Mouse (Mus musculus): ENCODE measurements around the gene Gm21885. TPM values are rescaled to one million over a fixed set of nuclear protein-coding genes. Genes with fewer than 3 reads are reported as not detected.
A peak's percentile ranks its signal among the peaks of the same experiment; 100 is the strongest.

The Gm21885 gene
- 0.60 TPM in 1 of 2 replicates, not detected in the other for polyA plus RNA-seq (2015; fragmentation: Nextera tagmentation; extraction: Ambion mirVana)

GRCm38 (mm10) chr11:94281199-94282181 lies at the start of gene Gm21885:
Gene Gm21885 (plus strand): TSS chr11:94281873.
- peaks cover 5% of the 10 kb centered on the region; the same call in 1 of the 2 replicates for H3K4me1 ChIP-seq
- no peak within 1 kb of the TSS for H3K27ac ChIP-seq (replicated peaks)
- H3K9ac ChIP-seq, result no peak within 1 kb of the TSS
- no peak for ATAC-seq (ENCODE audit: insufficient number of reproducible peaks, low FRiP score, low TSS enrichment, low read depth)
- H3K4me2 ChIP-seq (replicated peaks), result no peak within 1 kb of the TSS
- no peaks in the 10 kb centered on the region for H3K9me3 ChIP-seq (replicated peaks)
- no peak within 1 kb of the TSS for H3K4me3 ChIP-seq (replicated peaks)
- 77% methylated on average over 11 of the region's 11 CpGs for whole genome bisulfite sequencing
- no peaks in the 10 kb centered on the region for H3K27me3 ChIP-seq
- peaks cover 21% of the 10 kb centered on the region for H3K36me3 ChIP-seq

DNA sequence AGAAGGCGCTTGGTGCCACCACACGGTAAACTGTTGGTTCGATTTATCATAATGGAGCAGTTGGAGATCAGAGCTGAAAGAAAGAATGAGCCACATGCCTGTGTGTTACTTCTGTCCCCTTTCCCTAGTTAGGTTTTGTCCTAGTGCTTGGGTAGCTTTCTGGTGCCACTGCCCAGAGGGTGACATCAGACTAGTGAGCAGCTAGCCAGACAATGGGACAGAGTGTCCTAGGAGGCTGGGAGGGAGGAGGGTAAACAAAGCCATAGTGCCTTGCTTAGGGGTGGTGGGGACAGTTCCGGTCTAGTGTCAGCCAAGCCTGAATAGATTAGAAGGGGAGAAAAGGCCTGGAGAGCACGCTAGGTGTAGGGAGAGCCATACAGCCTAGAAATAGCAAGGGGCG lies 48.3 kb upstream of the Gm21885 start:
- H3K27ac ChIP-seq (replicated peaks), result no peak overlapping the region
- H3K4me1 ChIP-seq, result peaks cover 13% of the 10 kb centered on the region
- no peak overlapping the region for H3K4me2 ChIP-seq (replicated peaks)
- H3K4me3 ChIP-seq (replicated peaks), result no peak overlapping the region
- H3K9me3 ChIP-seq (replicated peaks), result no peaks in the 10 kb centered on the region
- no peaks in the 10 kb centered on the region for H3K36me3 ChIP-seq
- no peak for ATAC-seq (ENCODE audit: insufficient number of reproducible peaks, low FRiP score, low TSS enrichment, low read depth)
- WGBS, result 77% methylated on average over 6 of the region's 6 CpGs
- H3K27me3 ChIP-seq, result no peaks in the 10 kb centered on the region
- H3K9ac ChIP-seq, result no peak overlapping the region

DNA sequence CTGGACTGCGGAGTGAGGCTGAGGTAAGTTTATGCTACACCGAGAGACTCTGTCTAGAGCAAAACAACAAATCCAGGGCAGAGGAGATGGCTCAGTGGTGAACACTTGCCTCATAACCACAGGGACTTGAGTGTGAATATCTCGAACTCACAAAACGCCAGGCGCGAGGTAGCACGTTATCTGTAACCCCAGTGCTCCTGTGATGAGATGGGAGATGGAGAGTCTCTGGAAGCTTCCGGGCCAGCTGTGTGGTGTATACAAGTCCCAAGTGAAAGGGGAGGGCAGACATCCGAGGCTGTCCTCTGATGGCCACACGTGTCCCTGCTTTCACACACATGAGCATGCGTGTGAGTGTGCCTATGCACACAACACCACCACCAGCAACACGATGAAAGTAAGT lies 47.3 kb upstream of the Gm21885 start:
- ATAC-seq (ENCODE audit: insufficient number of reproducible peaks, low FRiP score, low TSS enrichment, low read depth), result no peak
- Histone ChIP-seq H3K36me3 (no peaks in the 10 kb centered on the region), H3K9me3 (replicated peaks) (no peaks in the 10 kb centered on the region), H3K4me3 (replicated peaks) (no peak overlapping the region), H3K9ac (no peak overlapping the region), H3K4me2 (replicated peaks) (no peak overlapping the region), H3K27ac (replicated peaks) (no peak overlapping the region), H3K4me1 (peaks cover 11% of the 10 kb centered on the region), H3K27me3 (no peaks in the 10 kb centered on the region)
- WGBS, result 87% methylated on average over 12 of the region's 12 CpGs

DNA sequence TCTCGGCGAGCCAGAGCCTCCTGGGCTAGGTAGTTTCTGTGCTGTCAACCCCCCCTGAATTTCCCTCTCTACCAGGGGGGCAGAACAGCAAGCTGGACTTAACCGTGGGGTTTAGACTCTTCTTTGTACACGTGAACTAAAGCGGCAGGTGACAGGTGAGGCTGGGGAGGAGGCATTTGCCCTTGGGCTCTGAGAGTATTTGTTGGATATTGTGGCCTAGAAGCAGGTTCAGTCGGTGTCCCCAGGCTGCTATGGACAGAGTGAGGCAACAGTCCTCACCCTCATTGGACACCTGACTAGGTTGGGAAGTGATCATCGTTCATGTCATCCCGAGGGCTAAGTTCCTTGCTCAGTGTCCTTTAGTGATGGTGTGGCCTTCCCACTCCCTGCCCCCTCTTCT lies 46.8 kb upstream of the Gm21885 start:
- H3K27ac ChIP-seq (replicated peaks), result no peak overlapping the region
- 79% methylated on average over 8 of the region's 8 CpGs for WGBS
- no peak overlapping the region for H3K4me3 ChIP-seq (replicated peaks)
- H3K27me3 ChIP-seq, result no peaks in the 10 kb centered on the region
- H3K4me1 ChIP-seq, result peaks cover 14% of the 10 kb centered on the region
- H3K9me3 ChIP-seq (replicated peaks), result no peaks in the 10 kb centered on the region
- no peaks in the 10 kb centered on the region for H3K36me3 ChIP-seq
- no peak for ATAC-seq (ENCODE audit: insufficient number of reproducible peaks, low FRiP score, low TSS enrichment, low read depth)
- no peak overlapping the region for H3K4me2 ChIP-seq (replicated peaks)
- H3K9ac ChIP-seq, result no peak overlapping the region

DNA sequence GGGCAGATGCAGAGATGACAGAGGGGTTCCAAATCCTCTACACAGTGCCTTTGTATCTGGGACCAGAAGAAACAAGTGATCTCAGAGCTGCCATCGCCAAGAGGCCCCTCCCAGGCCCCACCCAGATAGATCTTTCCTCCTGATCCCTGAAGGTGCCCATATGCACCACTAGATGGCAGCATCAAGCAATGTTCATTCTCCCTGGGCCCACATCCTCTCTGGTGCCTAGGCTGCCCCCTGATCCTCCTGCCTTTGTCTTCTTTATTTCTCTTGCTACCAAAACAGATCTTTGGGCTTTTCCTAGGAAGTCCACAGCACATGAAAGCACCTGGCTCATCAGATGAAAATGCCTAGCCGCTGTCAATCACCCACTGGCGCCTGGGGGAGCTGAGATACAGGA lies 45.6 kb upstream of the Gm21885 start:
- Histone ChIP-seq H3K27ac (replicated peaks) (0 out of 2 replicates have a peak overlapping the region, but pooled peaks have one; percentile 31), H3K4me3 (replicated peaks) (no peak overlapping the region), H3K36me3 (no peaks in the 10 kb centered on the region), H3K4me2 (replicated peaks) (peak overlapping the region; percentile 34), H3K9ac (peak overlapping the region; percentile 7; the same call in 1 of the 2 replicates), H3K4me1 (peaks cover 18% of the 10 kb centered on the region), H3K9me3 (replicated peaks) (no peaks in the 10 kb centered on the region), H3K27me3 (no peaks in the 10 kb centered on the region)
- peak; percentile 86 for ATAC-seq (ENCODE audit: insufficient number of reproducible peaks, low FRiP score, low TSS enrichment, low read depth)
- WGBS, result 22% methylated on average over 3 of the region's 3 CpGs

- Histone ChIP-seq H3K4me1 (peaks cover 31% of the 10 kb centered on the region), H3K4me2 (replicated peaks) (no peak overlapping the region), H3K9ac (no peak overlapping the region), H3K27ac (replicated peaks) (no peak overlapping the region), H3K9me3 (replicated peaks) (no peaks in the 10 kb centered on the region), H3K27me3 (no peaks in the 10 kb centered on the region), H3K36me3 (no peaks in the 10 kb centered on the region), H3K4me3 (replicated peaks) (no peak overlapping the region)
- ATAC-seq (ENCODE audit: insufficient number of reproducible peaks, low FRiP score, low TSS enrichment, low read depth), result no peak
- WGBS, result 88% methylated on average over 8 of the region's 8 CpGs
Observed at GRCm38 (mm10) chr11:94238786-94239185, 42.9 kb upstream of the Gm21885 start.

DNA sequence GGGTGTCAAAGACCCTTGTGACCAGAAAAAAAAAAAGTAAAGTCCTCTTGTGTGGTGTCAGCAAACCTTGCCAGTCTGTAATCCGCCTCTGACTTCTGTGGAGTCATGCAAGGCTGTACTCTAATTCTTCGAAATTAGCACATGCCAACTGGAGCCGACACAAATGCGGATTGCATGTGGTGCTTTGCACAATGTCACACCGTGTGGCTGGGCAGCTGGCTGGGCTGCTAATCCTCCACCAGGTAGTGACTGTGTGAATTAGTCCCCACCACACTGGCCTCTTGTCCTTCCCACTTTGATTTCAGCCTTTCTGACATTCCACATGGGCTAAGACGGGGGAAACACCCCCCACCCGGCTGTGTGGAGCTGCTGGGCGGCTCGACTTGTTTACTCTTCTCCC lies 42.0 kb upstream of the Gm21885 start:
- H3K9me3 ChIP-seq (replicated peaks), result no peaks in the 10 kb centered on the region
- H3K27ac ChIP-seq (replicated peaks), result no peak overlapping the region
- no peak overlapping the region for H3K4me3 ChIP-seq (replicated peaks)
- peaks cover 40% of the 10 kb centered on the region for H3K4me1 ChIP-seq
- H3K4me2 ChIP-seq (replicated peaks), result no peak overlapping the region
- no peak overlapping the region for H3K9ac ChIP-seq
- WGBS, result 31% methylated on average over 9 of the region's 9 CpGs
- no peak for ATAC-seq (ENCODE audit: insufficient number of reproducible peaks, low FRiP score, low TSS enrichment, low read depth)
- H3K36me3 ChIP-seq, result no peaks in the 10 kb centered on the region
- no peaks in the 10 kb centered on the region for H3K27me3 ChIP-seq

DNA sequence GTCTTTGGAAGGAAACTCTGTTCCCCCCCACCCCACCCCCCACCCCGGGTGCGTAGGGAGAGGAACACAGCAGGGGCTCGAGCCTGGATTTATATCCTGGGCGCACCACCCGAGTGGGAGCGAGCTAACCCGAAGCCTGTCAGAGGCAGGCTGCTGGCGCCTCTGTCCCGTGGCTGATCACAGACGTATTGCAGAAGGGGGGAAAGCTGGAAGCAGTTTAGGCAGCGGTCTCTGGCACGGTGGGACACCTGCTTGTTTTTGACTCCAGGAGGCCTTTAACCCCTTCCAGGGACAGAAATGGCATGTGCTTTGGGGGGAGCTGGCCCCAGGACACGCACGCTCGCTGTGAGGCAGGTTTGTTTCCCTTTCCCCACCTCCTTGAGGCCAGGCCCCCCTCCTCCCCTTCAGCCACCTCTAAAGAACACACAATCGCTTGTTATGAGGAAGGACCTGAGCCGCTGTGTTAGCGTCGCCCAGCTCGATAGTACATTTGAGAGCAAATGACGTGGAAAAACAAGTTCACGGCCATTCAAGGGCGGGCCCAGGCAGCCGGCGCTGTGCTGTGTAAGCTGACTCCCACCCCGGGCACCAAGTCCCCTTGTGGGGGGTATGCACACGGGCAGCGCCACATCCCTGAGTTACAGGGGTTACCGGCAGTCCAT lies 38.8 kb upstream of the Gm21885 start:
- 2% methylated on average over 29 of the region's 29 CpGs for WGBS
- H3K36me3 ChIP-seq, result no peaks in the 10 kb centered on the region
- H3K4me3 ChIP-seq (replicated peaks), result peak overlapping the region; percentile 23
- H3K9me3 ChIP-seq (replicated peaks), result no peaks in the 10 kb centered on the region
- ATAC-seq (ENCODE audit: insufficient number of reproducible peaks, low FRiP score, low TSS enrichment, low read depth), result peak; percentile 56
- no peaks in the 10 kb centered on the region for H3K27me3 ChIP-seq
- H3K4me1 ChIP-seq, result peaks cover 63% of the 10 kb centered on the region
- no peak overlapping the region for H3K9ac ChIP-seq
- H3K4me2 ChIP-seq (replicated peaks), result peak overlapping the region; percentile 54
- H3K27ac ChIP-seq (replicated peaks), result peak overlapping the region; percentile 81

GRCm38 (mm10) chr11:94243422-94244180 lies 38.1 kb upstream of the Gm21885 start:
- H3K4me2 ChIP-seq (replicated peaks), result peak overlapping the region; percentile 54
- no peaks in the 10 kb centered on the region for H3K27me3 ChIP-seq
- H3K9me3 ChIP-seq (replicated peaks), result no peaks in the 10 kb centered on the region
- ATAC-seq (ENCODE audit: insufficient number of reproducible peaks, low FRiP score, low TSS enrichment, low read depth), result peak; percentile 9; the same call in 1 of the 2 replicates
- 20% methylated on average over 15 of the region's 15 CpGs for WGBS
- peak overlapping the region; percentile 94 for H3K27ac ChIP-seq (replicated peaks)
- H3K4me1 ChIP-seq, result peaks cover 63% of the 10 kb centered on the region
- no peaks in the 10 kb centered on the region for H3K36me3 ChIP-seq
- peak overlapping the region; percentile 23 for H3K4me3 ChIP-seq (replicated peaks)
- no peak overlapping the region for H3K9ac ChIP-seq

DNA sequence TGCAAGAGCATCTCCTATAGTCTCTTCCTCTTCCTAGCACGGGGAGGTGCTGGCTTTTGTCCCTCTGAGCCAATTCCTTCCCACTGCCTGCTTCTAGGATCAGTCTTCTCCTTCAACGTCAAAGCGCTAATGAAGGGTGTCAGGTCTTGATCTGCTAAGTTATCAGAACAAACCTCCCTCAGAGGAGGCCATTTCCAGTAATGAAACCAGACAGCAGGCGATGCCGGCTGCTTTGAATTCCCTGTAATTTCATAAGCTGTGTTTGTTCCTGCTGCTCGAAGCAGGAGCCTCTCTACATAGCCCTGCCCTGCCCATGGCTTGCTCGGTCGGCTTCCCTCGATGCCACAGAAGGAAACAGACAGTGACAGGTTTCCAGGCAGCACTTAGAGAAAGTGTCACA lies 37.3 kb upstream of the Gm21885 start:
- no peaks in the 10 kb centered on the region for H3K9me3 ChIP-seq (replicated peaks)
- no peak for ATAC-seq (ENCODE audit: insufficient number of reproducible peaks, low FRiP score, low TSS enrichment, low read depth)
- H3K27me3 ChIP-seq, result no peaks in the 10 kb centered on the region
- WGBS, result 34% methylated on average over 9 of the region's 9 CpGs
- H3K27ac ChIP-seq (replicated peaks), result peak overlapping the region; percentile 94; the same call in 1 of the 2 replicates
- no peak overlapping the region for H3K9ac ChIP-seq
- no peaks in the 10 kb centered on the region for H3K36me3 ChIP-seq
- H3K4me2 ChIP-seq (replicated peaks), result no peak overlapping the region
- peaks cover 63% of the 10 kb centered on the region for H3K4me1 ChIP-seq
- no peak overlapping the region for H3K4me3 ChIP-seq (replicated peaks)

All from embryonic facial prominence, embryonic 15.5 days (tissue).